Mouse (Mus musculus): ENCODE results near the gene Mgme1.

DNA sequence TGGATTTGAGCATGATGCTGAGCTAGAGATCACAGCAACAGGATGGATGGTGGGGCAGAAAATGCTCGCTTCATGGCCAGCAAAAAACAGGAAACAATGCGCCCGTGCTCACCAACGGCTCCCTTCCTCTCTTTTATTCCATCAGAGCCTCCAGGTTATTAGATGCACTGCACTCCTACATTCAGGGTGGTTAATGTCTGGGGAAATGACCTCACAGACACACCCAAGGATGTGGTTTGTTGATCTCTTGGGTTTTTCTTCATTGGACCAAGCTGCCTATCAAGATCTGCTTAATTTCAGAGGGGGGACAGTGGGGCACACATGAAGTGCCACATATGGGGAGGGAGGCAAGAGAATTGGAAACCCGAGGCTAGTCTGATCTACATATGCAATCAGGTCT is 39.3 kb upstream of the Mgme1 start:
- no peak for TF ChIP-seq CTCF (IDR thresholded peaks at IDR 0.05; ENCODE audit: insufficient read depth, low read length)
- TF ChIP-seq POLR2A (IDR thresholded peaks at IDR 0.05; ENCODE audit: borderline replicate concordance, extremely low read depth, low read depth, low read length) = no peak

Measured in lung, adult 2 months (tissue).